Mouse (Mus musculus): Measurements from ENCODE around the gene Prepl.

DNA sequence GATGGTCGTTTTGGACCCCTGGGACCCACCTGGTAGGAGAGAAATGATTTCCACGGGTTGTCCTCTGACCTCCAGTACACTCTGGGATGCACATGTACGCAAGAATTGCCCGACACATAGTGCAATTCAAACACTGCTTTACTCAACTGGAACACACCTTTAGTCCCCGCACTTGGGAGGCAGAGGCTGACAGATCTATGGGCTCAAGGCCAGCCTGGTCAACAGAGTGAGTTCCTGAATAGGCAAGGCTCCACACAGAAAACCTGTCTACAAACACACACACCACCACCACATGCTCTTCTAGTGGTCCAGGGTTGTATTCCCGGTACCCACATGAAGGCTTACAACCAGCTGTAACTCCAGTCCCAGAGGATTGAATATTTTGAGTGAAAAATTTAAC lies 64.9 kb downstream of the Prepl start:
- no peak for TF ChIP-seq CTCF (IDR thresholded peaks at IDR 0.05; ENCODE audit: low read depth, low read length)
- no peak for TF ChIP-seq POLR2A (IDR thresholded peaks at IDR 0.05; ENCODE audit: borderline replicate concordance, low read depth, low read length)

Data from bone marrow macrophage, adult 2 months (primary cell).